Mouse (Mus musculus) liver, adult 2 months (tissue): ENCODE results near the gene Dapk1.

Source experiments
- CTCF ChIP-seq: fragments of 200-500 bp; IDR thresholded peaks from 2 replicates; pipeline ENCODE4 v1.5.1; 2011; ENCODE audit warnings: low read depth, low read length, control low read depth
- POLR2A ChIP-seq: fragments of 200-500 bp; IDR thresholded peaks from 2 replicates; pipeline ENCODE4 v1.6.1; 2011; ENCODE audit warnings: low read length, control low read depth; ENCODE audit not compliant: insufficient read depth; ENCODE audit errors: extremely low read depth

- TF ChIP-seq CTCF: no peak
- no peak for TF ChIP-seq POLR2A
These were observed 127.3 kb downstream of the Dapk1 start for GRCm38 (mm10) chr13:60729055-60729402.
